Mouse (Mus musculus): ENCODE data around the gene Agrp. TPM values are rescaled to one million over a fixed set of nuclear protein-coding genes. Genes with fewer than 3 reads are reported as not detected.

The Agrp gene
- total and polyA plus RNA-seq, 3 experiments: 0.63 TPM; not detected in 2

DNA sequence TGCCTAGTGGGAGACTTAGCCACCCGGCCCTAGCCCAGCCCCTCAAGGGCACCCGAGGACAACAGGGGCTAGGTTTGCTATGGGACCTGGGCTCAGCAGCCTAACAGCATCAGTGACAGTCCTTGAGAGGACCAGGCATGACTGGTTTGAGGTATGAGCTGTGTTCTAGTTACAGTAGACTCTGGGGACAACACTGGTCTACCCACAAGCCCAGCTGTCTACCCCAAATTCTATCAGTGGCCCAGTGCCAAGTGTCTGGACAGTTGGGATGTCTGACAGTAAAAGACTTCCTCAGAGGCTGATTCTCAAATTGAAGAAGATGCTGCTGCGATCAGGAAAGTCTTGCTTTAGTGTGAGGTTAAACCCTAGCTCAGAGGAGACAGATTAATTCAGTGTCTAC is 91.9 kb downstream of the Agrp start:
- H3K9ac ChIP-seq (ENCODE audit: control insufficient read depth, low read depth, low read length, poor library complexity, severe bottlenecking): no peak overlapping the region
- H3K9me3 ChIP-seq (replicated peaks; ENCODE audit: insufficient read depth, low read length): no peaks in the 10 kb centered on the region
- H3K27ac ChIP-seq (ENCODE audit: control insufficient read depth, low read depth, low read length): no peak overlapping the region
- peaks cover 0 to 55% of the 10 kb centered on the region in 2 experiments; a peak in 3 of 4 replicates for H3K36me3 ChIP-seq (ENCODE audit: control insufficient read depth in 1 of 2, insufficient read depth in 2 of 2, low read length in 2 of 2)
- no peak overlapping the region for H3K4me3 ChIP-seq (ENCODE audit: control insufficient read depth in 1 of 2, insufficient read depth in 1 of 2, low read depth in 2 of 2, low read length in 2 of 2)
- peak; percentile 35 for DNase-seq (ENCODE audit: low read depth, low spot score)
- peaks cover 32 to 50% of the 10 kb centered on the region in 2 experiments for H3K4me1 ChIP-seq (ENCODE audit: control insufficient read depth in 1 of 2, insufficient read depth in 2 of 2, low read length in 2 of 2)
- TF ChIP-seq SIN3A (IDR thresholded peaks at IDR 0.05; ENCODE audit: low read length): no peak
- no peak for TF ChIP-seq ZNF384 (IDR thresholded peaks at IDR 0.05; ENCODE audit: low read depth, low read length)
- no peak for TF ChIP-seq MXI1 (IDR thresholded peaks at IDR 0.05; ENCODE audit: low read depth, low read length)
- TF ChIP-seq JUND (IDR thresholded peaks at IDR 0.05; ENCODE audit: low read depth, low read length): no peak
- TF ChIP-seq RCOR1 (IDR thresholded peaks at IDR 0.05; ENCODE audit: low read depth, low read length): no peak
- H3K27me3 ChIP-seq (ENCODE audit: control insufficient read depth in 1 of 2, insufficient read depth in 2 of 2, low read length in 2 of 2): no peaks in the 10 kb centered on the region
- H3K79me2 ChIP-seq (ENCODE audit: control insufficient read depth, insufficient read depth, low read length, poor library complexity): peaks cover 3% of the 10 kb centered on the region; the same call in 1 of the 2 replicates

- Histone ChIP-seq H3K4me1 (ENCODE audit: control insufficient read depth in 1 of 2, insufficient read depth in 2 of 2, low read length in 2 of 2) (peaks cover 32 to 50% of the 10 kb centered on the region in 2 experiments), H3K36me3 (ENCODE audit: control insufficient read depth in 1 of 2, insufficient read depth in 2 of 2, low read length in 2 of 2) (peaks cover 0 to 55% of the 10 kb centered on the region in 2 experiments; a peak in 3 of 4 replicates), H3K4me3 (ENCODE audit: control insufficient read depth in 1 of 2, insufficient read depth in 1 of 2, low read depth in 2 of 2, low read length in 2 of 2) (no peak overlapping the region), H3K9me3 (replicated peaks; ENCODE audit: insufficient read depth, low read length) (no peaks in the 10 kb centered on the region), H3K79me2 (ENCODE audit: control insufficient read depth, insufficient read depth, low read length, poor library complexity) (peaks cover 2% of the 10 kb centered on the region; the same call in 1 of the 2 replicates), H3K9ac (ENCODE audit: control insufficient read depth, low read depth, low read length, poor library complexity, severe bottlenecking) (no peak overlapping the region), H3K27me3 (ENCODE audit: control insufficient read depth in 1 of 2, insufficient read depth in 2 of 2, low read length in 2 of 2) (no peaks in the 10 kb centered on the region), H3K27ac (ENCODE audit: control insufficient read depth, low read depth, low read length) (peak overlapping the region; percentile 44)
- no peak for TF ChIP-seq NRF1 (IDR thresholded peaks at IDR 0.05; ENCODE audit: insufficient read depth, low read depth, low read length, poor library complexity, severe bottlenecking)
- no peak for DNase-seq (ENCODE audit: low read depth, low spot score)
These were observed 92.5 kb downstream of the Agrp start for GRCm38 (mm10) chr8:105544544-105545205.

DNA sequence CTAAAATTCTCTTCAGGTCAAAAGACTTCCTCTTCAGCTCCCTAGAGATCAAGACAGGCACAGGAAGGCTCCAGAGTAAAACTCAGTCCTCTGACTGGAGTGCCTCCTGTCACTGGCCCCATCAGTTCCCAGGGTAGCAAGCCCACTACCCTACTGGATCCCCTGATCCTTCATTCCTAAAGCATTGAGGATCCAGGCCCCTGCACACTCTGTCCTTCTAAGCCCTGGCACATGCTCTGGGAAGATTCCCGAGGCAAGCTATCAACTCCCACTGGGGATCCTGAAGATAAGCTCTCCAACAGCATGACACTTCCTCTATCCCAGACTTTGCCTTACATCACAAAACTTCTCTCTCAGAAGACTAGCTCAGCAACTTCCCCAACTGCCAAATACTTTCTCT is 93.5 kb downstream of the Agrp start:
- no peak for TF ChIP-seq MAZ (IDR thresholded peaks at IDR 0.05; ENCODE audit: low read depth, low read length)
- peak; percentile 50 for TF ChIP-seq TCF12 (IDR thresholded peaks at IDR 0.05; ENCODE audit: low read depth, low read length)
- TF ChIP-seq SIN3A (IDR thresholded peaks at IDR 0.05; ENCODE audit: low read length): no peak
- peak; percentile 77 for TF ChIP-seq RCOR1 (IDR thresholded peaks at IDR 0.05; ENCODE audit: low read depth, low read length)
- TF ChIP-seq KAT2A (conservative IDR thresholded peaks at IDR 0.05; ENCODE audit: low read depth, low read length): no peak
- peak; percentile 94 for TF ChIP-seq ETS1 (IDR thresholded peaks at IDR 0.05; ENCODE audit: low read depth, low read length)
- 0 out of 2 replicates have a peak, but pooled peaks have one; percentile 26 for TF ChIP-seq ELF1 (IDR thresholded peaks at IDR 0.05; ENCODE audit: low read depth, low read length)
- TF ChIP-seq MAFK (IDR thresholded peaks at IDR 0.05; ENCODE audit: borderline replicate concordance, low read depth, low read length): peak; percentile 66; the same call in 1 of the 2 replicates
- TF ChIP-seq EP300 (IDR thresholded peaks at IDR 0.05; ENCODE audit: low read depth in 1 of 2, low read length in 2 of 2): peak; percentile 71 to 75; a peak in 2 of 4 replicates
- peak; percentile 40; the same call in 1 of the 2 replicates for TF ChIP-seq MYB (IDR thresholded peaks at IDR 0.05; ENCODE audit: low read depth, low read length)
- TF ChIP-seq MXI1 (IDR thresholded peaks at IDR 0.05; ENCODE audit: low read depth, low read length): peak; percentile 6; the same call in 1 of the 2 replicates
- TF ChIP-seq MYC (IDR thresholded peaks at IDR 0.05; ENCODE audit: low read depth, low read length): peak; percentile 77; the same call in 1 of the 2 replicates
- TF ChIP-seq GATA1 (IDR thresholded peaks at IDR 0.05; ENCODE audit: low read depth, low read length): peak; percentile 76
- 0 out of 2 replicates have a peak, but pooled peaks have one; percentile 32 for TF ChIP-seq TBP (IDR thresholded peaks at IDR 0.05; ENCODE audit: low read depth, low read length)
- no peaks in the 10 kb centered on the region for H3K27me3 ChIP-seq (ENCODE audit: control insufficient read depth in 1 of 2, insufficient read depth in 2 of 2, low read length in 2 of 2)
- H3K79me2 ChIP-seq (ENCODE audit: control insufficient read depth, insufficient read depth, low read length, poor library complexity): peaks cover 2% of the 10 kb centered on the region; the same call in 1 of the 2 replicates
- H3K36me3 ChIP-seq (ENCODE audit: control insufficient read depth in 1 of 2, insufficient read depth in 2 of 2, low read length in 2 of 2): peaks cover 0 to 55% of the 10 kb centered on the region in 2 experiments; a peak in 3 of 4 replicates
- H3K4me1 ChIP-seq (ENCODE audit: control insufficient read depth in 1 of 2, insufficient read depth in 2 of 2, low read length in 2 of 2): peaks cover 32 to 50% of the 10 kb centered on the region in 2 experiments
- peak; percentile 66 for DNase-seq (ENCODE audit: low read depth, low spot score)
- H3K4me3 ChIP-seq (ENCODE audit: control insufficient read depth in 1 of 2, insufficient read depth in 1 of 2, low read depth in 2 of 2, low read length in 2 of 2): no peak overlapping the region
- H3K27ac ChIP-seq (ENCODE audit: control insufficient read depth, low read depth, low read length): peak overlapping the region; percentile 44
- H3K9me3 ChIP-seq (replicated peaks; ENCODE audit: insufficient read depth, low read length): no peaks in the 10 kb centered on the region
- H3K9ac ChIP-seq (ENCODE audit: control insufficient read depth, low read depth, low read length, poor library complexity, severe bottlenecking): no peak overlapping the region

Measured in MEL (cell line).